Mouse (Mus musculus): ENCODE measurements around the gene Spout1.
"Not testable (repeated sequence)": the region's sequence is repeated elsewhere in the genome, so short reads cannot be mapped to it uniquely, and the experiment has no call there.

Gene Spout1

GRCm38 (mm10) chr2:30177700-30178675 is at the start of gene Spout1:
Gene Spout1, minus strand, starts transcription at chr2:30178459.
- DNase-seq, result peak; percentile 94

- no peak for DNase-seq
Measured at GRCm38 (mm10) chr2:30216293-30216692, 38.0 kb upstream of the Spout1 start.

GRCm38 (mm10) chr2:30215493-30215892 is 37.2 kb upstream of the Spout1 start:
- no peak for DNase-seq

- no peak for DNase-seq
Measured at GRCm38 (mm10) chr2:30214745-30215144, 36.5 kb upstream of the Spout1 start.

DNA sequence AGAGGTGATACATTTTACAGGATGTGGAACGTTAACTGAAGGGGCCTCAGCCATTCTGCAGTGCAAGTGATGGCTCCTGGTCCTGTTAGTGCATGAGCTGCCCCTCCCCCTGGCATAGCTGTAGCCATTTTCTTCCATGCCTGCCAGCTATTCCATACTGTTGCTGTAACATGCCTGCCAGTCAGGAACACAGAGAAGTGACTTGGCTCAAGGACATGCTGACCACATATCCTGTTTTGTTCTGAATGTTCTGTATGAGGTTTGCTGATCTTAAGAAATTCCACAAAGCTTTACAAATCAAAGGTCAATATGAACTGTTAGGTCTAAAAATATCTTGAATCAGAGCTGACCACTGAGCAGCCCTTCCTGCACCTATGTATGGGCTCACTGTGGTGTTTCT is 34.7 kb upstream of the Spout1 start:
- DNase-seq, result no peak

DNA sequence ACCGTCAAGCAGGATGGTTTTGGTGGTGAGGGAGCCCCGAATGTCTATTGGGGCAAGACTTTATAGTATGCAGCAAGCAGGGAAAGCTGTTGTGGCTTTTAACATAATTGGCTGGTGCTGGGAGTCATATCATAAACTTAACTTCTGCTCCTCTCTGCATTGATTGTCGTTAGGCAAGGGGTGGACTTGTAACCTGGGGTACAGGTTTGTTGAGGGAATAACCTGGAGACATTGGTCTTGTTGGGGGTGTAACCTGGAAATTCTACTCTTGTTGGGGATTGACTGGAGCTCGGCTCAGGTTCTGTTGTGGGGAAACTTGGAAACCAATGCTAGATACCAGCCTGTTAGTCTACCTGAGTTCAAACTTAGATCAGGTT is 33.9 kb upstream of the Spout1 start:
- DNase-seq, result no peak

- DNase-seq, result no peak
Measured at GRCm38 (mm10) chr2:30211408-30212168, 33.3 kb upstream of the Spout1 start.

DNA sequence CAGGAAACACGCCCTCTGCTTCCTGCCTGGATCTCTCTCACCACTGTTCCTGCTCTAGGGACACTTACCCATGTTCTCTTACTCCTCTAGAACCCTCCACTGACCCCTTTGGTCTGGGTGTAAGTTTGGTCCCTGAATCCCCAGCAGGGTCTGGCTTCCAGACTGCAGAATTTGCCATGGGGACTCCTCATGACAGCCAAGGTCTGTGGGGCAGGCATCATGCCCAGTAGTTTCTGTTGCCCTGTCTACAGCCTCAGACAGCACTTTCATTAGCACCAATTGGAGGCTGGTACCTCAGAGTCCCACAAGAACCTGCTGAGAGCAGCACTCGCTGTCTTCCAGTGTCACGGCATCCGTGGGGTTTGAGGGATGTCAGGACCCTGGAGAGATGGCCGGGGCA is 29.6 kb upstream of the Spout1 start:
- DNase-seq, result no peak

- no peak for DNase-seq
Measured at GRCm38 (mm10) chr2:30207401-30207800, 29.1 kb upstream of the Spout1 start.

- peak; percentile 88 for DNase-seq
Measured at GRCm38 (mm10) chr2:30205629-30206357, 27.5 kb upstream of the Spout1 start, which contains the start of gene Kyat1. Gene Kyat1, minus strand, starts transcription at chr2:30205847.

DNA sequence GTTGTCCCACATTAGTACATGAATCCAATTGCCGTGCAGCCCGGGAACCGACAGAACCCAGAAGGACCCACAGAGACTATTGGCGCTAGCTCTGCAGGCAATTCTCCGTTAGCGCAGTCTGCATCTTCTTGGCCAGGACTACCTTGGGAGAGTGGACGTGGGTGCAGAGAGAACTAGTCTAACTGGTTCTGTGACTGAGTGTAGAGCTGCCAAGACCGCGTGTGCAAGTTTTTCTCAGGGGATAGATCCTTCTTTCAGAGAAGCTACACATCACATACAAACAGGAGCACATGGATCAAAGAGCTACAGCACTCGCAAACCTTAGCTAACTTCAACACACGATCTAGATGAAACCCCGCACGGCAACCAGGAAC is 27.0 kb upstream of the Spout1 start:
- DNase-seq, result peak; percentile 22

GRCm38 (mm10) chr2:30203439-30203838 is 25.2 kb upstream of the Spout1 start:
- DNase-seq, result no peak

DNA sequence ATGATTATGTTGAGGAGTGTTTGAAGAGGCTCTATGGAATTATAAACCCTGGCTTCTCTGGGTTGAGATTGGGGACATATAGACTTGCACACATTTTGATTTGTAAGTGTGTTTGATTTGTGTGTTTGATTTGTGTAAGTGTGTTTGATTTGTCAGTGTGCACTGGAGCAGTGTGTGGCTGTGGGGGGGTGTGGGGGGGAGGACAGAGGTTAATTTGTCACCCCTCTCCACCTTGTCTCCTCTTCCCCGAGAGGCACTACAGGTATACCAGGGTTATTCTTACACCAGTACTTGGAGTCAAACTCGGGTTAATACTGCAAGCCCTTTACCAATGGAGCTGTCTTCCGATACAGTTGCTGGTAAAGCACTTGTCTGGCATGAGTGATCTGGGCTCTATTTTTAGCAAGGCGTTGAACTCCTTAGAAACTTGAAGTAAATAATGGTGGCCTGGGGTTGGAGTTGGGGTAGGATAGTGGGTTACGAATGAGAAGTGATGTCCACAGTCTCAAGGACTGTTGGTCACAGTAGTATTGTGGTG is 22.2 kb upstream of the Spout1 start:
- no peak for DNase-seq

- no peak for DNase-seq
Measured at GRCm38 (mm10) chr2:30199984-30200383, 21.7 kb upstream of the Spout1 start.

DNA sequence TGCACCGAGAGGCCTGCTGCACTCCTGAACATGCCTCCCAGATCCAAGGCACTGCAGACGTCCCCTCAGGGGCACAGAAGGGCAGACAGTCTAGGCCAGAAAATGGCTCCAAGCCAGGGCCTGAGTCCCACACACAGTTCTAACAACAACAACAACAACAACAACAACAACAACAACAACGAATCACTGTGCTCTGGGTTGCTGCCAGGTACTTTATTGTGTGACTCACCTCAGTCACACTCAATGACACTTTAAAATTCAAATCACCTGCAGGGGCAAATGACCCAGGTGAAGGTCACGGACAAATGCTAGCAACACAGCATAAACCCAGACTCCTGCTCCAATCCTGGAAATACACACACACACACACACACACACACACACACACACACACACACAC is 19.8 kb upstream of the Spout1 start:
- DNase-seq, result no peak

GRCm38 (mm10) chr2:30194656-30195055 is 16.4 kb upstream of the Spout1 start:
- DNase-seq, result no peak

DNA sequence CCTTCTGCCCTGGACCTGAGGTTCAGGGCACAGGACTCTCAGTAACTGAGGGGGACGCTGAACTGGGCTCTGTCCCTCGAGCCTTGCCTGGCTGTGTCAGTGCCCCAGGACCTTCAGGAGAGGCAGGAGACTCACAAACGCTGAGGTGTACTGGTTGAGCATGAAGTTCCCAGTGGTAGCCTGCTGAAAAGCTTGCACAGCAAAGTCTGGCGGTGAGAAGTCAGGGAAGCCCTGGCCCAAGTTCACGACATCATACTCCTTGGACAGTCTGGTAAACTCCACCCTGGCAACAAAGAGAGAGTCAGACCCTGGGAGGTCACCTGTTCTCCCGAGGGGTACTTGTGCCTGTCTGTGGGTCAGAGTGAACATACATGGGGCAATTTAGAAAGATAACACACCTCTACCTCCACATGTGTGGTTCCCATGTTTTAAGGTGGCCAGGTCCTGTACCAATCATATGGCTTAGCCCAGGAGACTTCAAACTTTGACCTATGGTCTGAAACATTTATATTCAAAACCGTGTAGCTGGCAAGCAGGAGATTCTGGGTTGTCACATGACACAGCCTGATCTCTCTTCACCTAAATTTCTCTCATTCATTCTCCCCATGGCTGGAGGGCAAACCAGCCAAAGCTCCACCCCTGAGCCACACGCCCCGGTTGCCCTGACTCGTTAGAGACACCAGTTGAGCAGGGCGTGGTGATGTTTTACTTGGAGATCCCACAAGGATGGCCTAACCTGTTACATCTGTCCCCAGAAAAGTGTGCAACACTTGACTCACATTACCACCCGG is 13.7 kb upstream of the Spout1 start:
- no peak for DNase-seq

GRCm38 (mm10) chr2:30185681-30186080 is 7.4 kb upstream of the Spout1 start:
- no peak for DNase-seq

GRCm38 (mm10) chr2:30185276-30185675 is 7.0 kb upstream of the Spout1 start:
- DNase-seq, result no peak

DNA sequence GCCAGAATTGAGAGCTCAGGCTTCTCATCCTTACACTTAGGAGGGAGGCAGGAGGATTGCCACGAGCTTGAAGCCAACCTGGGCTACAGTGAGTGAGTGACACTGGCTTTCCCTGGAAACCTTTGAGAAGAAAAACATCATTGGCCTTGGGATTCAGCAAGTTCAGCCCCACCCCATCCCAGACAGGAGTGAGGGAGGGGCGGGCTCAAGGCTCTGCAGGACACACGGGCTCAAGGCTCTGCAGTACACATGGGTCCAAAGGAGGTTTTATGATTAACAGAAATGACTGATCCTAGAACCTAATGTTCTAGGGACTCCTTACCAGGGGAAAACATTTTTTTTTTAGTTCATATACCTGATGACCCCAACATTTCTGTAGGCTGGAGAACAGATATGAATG is 5.5 kb upstream of the Spout1 start:
- no peak for DNase-seq

DNA sequence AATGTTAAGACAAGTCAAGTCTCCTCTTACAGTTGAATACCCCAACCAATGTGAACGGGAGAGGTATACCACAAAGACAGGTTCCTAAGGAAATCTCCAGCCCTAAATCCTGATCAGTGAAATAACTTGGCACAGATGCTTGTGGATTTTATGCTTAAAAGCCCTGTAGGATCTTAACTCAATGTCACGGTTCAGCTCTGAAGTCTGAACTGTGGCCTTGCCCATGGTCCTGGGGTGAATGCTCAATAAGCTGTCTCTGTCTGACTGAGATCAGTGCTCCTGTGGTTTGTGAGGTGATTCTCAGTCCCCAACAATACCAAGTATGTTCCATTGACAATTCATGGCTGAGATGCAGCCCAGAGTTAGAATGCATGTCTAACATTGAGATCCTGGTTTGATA is 4.2 kb upstream of the Spout1 start:
- DNase-seq, result no peak

DNA sequence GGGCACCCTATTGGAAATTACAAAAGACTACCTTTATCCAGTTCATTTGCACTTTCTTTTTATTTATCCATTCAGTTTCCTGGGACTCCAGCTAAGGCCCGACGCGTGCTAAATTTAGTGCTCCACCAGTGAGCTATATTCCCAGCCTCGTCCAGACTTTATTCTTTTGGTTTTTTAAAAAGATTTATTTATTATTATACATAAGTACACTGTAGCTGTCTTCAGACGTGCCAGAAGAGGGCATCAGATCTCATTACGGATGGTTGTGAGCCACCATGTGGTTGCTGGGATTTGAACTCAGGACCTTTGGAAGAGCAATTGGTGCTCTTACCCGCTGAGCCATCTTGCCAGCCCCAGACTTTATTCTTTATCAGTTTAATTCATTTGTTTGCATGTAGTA is 452 bp upstream of the Spout1 start:
- not testable (repeated sequence) for DNase-seq

Data from cerebellum, adult 11 months (tissue).